Mouse (Mus musculus): ENCODE data around the gene Cpxm2. TPM values are rescaled to one million over a fixed set of nuclear protein-coding genes. Genes with fewer than 3 reads are reported as not detected.

Cpxm2 gene
- polyA plus RNA-seq, 2 experiments, result 0.04 TPM; not detected in 1

DNA sequence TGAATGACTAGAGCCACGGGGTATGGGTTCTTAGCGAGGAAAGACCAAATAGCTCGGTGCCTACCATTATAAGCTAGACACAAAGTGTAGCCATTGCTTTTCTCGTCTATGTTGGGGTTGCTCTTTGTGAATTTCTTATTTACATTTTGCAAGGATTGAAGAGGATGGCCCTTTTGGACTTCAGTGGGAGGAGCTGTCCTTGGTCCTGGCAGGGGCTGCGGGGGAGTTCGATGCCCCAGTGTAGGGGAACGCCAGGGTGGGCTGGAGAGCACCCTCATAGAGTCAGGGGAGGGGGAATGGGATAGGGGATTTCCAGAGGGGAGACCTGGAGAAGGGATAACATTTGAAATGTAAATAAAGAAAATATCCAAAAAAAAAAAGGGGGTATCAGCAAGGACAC lies 94.4 kb downstream of the Cpxm2 start:
- 59% methylated on average over 7 of the region's 7 CpGs for WGBS (ENCODE audit: insufficient replicate concordance)
- no peak for ATAC-seq (ENCODE audit: insufficient read depth)
- no peak overlapping the region for H3K9ac ChIP-seq (replicated peaks)
- TF ChIP-seq CTCF (IDR thresholded peaks at IDR 0.05; ENCODE audit: low read depth) (no peak), EP300 (IDR thresholded peaks at IDR 0.05; ENCODE audit: low read depth) (no peak)
- no peak for DNase-seq (ENCODE audit: low read depth in 3 of 3, low spot score in 3 of 3)
- no peaks in the 10 kb centered on the region for H3K4me1 ChIP-seq (replicated peaks; ENCODE audit: control insufficient read depth in 2 of 2, insufficient read depth in 2 of 2, low read length in 1 of 2)
- no peak overlapping the region for H3K27ac ChIP-seq
- no peaks in the 10 kb centered on the region for H3K27me3 ChIP-seq (ENCODE audit: control insufficient read depth, insufficient read depth, low read length)
- no peak overlapping the region for H3K4me2 ChIP-seq (ENCODE audit: low read depth)
- H3K9me3 ChIP-seq (ENCODE audit: control insufficient read depth, low read length), result no peaks in the 10 kb centered on the region
- no peak overlapping the region for H3K4me3 ChIP-seq (ENCODE audit: insufficient read depth in 1 of 2, low read depth in 2 of 2, low read length in 2 of 2)
- no peaks in the 10 kb centered on the region for H3K36me3 ChIP-seq (replicated peaks; ENCODE audit: control insufficient read depth, insufficient read depth, low read depth)

DNA sequence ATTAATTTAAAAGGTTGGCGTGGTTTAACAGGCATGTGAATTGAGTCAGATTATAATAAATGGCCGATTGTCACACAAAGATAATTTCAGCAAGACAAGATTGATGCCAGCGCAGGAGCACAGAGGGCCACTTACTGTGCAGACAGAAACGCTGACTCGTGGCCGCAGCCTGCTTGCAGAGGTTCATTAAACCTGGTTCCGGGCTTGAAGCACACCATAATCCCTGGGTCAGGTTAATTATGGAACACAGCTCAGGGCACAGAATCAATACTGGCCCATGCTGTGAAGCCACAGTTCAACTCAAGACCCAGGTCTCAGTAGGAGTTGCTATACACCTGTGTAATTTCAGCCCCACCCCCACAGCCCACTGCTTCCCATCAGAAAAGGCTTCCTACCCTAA lies 98.0 kb downstream of the Cpxm2 start:
- WGBS (ENCODE audit: insufficient replicate concordance), result 68% methylated on average over 7 of the region's 7 CpGs
- no peak overlapping the region for H3K4me2 ChIP-seq (ENCODE audit: low read depth)
- no peak for TF ChIP-seq EP300 (IDR thresholded peaks at IDR 0.05; ENCODE audit: low read depth)
- no peak for TF ChIP-seq CTCF (IDR thresholded peaks at IDR 0.05; ENCODE audit: low read depth)

DNA sequence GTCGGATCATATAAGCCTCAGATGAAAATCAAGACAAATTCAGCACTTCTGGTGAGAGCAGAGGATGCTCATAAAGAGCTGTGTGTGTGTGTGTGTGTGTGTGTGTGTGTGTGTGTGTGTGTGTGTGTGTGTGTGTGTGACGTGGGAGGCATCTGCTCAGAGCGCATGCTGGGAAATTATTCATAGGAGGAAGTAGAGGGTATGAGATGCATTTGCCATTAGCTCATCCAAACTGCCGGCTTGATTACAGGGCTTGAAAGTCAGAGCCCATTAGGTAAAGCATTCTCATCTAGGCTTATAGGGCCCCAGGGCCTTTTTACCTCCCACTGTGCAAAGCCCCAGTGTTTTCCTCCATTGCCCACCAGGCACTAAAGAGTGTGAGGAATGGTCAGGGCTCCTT lies 107.9 kb downstream of the Cpxm2 start:
- H3K9me3 ChIP-seq (ENCODE audit: control insufficient read depth, low read length), result no peaks in the 10 kb centered on the region
- ATAC-seq (ENCODE audit: insufficient read depth) (no peak), DNase-seq (ENCODE audit: low read depth in 3 of 3, low spot score in 3 of 3) (no peak)
- no peak overlapping the region for H3K4me2 ChIP-seq (ENCODE audit: low read depth)
- H3K36me3 ChIP-seq (replicated peaks; ENCODE audit: control insufficient read depth, insufficient read depth, low read depth), result no peaks in the 10 kb centered on the region
- no peak for TF ChIP-seq EP300 (IDR thresholded peaks at IDR 0.05; ENCODE audit: low read depth)
- no peak for TF ChIP-seq CTCF (IDR thresholded peaks at IDR 0.05; ENCODE audit: low read depth)
- no peaks in the 10 kb centered on the region for H3K4me1 ChIP-seq (replicated peaks; ENCODE audit: control insufficient read depth in 2 of 2, insufficient read depth in 2 of 2, low read length in 1 of 2)
- H3K27me3 ChIP-seq (ENCODE audit: control insufficient read depth, insufficient read depth, low read length), result no peaks in the 10 kb centered on the region
- WGBS (ENCODE audit: insufficient replicate concordance), result 57% methylated on average over 4 of the region's 4 CpGs
- H3K4me3 ChIP-seq (ENCODE audit: insufficient read depth in 1 of 2, low read depth in 2 of 2, low read length in 2 of 2), result no peak overlapping the region
- H3K9ac ChIP-seq (replicated peaks), result no peak overlapping the region
- H3K27ac ChIP-seq, result no peak overlapping the region

More for the DNA sequence above, 98.0 kb downstream of the Cpxm2 start:
- Histone ChIP-seq H3K9ac (replicated peaks) (no peak overlapping the region), H3K27me3 (ENCODE audit: control insufficient read depth, insufficient read depth, low read length) (no peaks in the 10 kb centered on the region), H3K9me3 (ENCODE audit: control insufficient read depth, low read length) (no peaks in the 10 kb centered on the region), H3K27ac (no peak overlapping the region), H3K4me3 (ENCODE audit: insufficient read depth in 1 of 2, low read depth in 2 of 2, low read length in 2 of 2) (no peak overlapping the region), H3K4me1 (replicated peaks; ENCODE audit: control insufficient read depth in 2 of 2, insufficient read depth in 2 of 2, low read length in 1 of 2) (no peaks in the 10 kb centered on the region), H3K36me3 (replicated peaks; ENCODE audit: control insufficient read depth, insufficient read depth, low read depth) (no peaks in the 10 kb centered on the region)
- ATAC-seq (ENCODE audit: insufficient read depth) (no peak), DNase-seq (ENCODE audit: low read depth in 3 of 3, low spot score in 3 of 3) (no peak)

DNA sequence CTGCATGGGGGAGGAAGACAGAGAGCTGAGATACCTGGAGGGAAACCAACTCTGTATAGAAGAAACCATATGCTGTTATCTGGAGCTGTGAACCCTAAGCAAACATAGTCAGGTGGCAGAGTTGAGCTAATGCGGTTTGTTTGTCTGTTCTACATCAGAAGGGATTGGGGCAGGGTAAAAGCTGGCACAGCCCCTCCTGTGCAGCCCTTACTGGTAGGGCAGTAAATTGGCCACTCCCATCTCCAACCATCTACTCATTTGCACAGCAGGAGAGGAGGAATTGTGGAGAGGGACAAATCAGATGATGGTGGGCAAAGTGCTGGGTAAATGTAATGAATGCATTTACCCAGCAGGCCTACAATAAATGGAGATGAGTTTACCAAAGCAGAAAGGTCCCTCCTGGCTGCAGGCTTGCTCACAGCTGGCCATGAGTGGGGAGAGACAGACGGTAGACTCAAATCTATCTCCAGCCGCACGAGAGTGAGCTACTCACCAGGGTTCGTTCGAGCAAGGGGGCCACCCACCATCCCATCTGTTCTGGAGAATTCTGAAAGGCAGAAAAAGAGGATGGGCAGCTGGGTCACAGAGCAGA lies 122.5 kb downstream of the Cpxm2 start:
- ATAC-seq (ENCODE audit: insufficient read depth) (no peak), DNase-seq (ENCODE audit: low read depth in 3 of 3, low spot score in 3 of 3) (no peak)
- no peak for TF ChIP-seq CTCF (IDR thresholded peaks at IDR 0.05; ENCODE audit: low read depth)
- TF ChIP-seq EP300 (IDR thresholded peaks at IDR 0.05; ENCODE audit: low read depth), result no peak
- H3K4me1 ChIP-seq (replicated peaks; ENCODE audit: control insufficient read depth in 2 of 2, insufficient read depth in 2 of 2, low read length in 1 of 2), result no peaks in the 10 kb centered on the region
- H3K9me3 ChIP-seq (ENCODE audit: control insufficient read depth, low read length), result no peaks in the 10 kb centered on the region
- H3K27me3 ChIP-seq (ENCODE audit: control insufficient read depth, insufficient read depth, low read length), result no peaks in the 10 kb centered on the region
- H3K27ac ChIP-seq, result no peak overlapping the region
- WGBS (ENCODE audit: insufficient replicate concordance), result 51% methylated on average over 6 of the region's 6 CpGs
- H3K9ac ChIP-seq (replicated peaks), result no peak overlapping the region
- H3K4me2 ChIP-seq (ENCODE audit: low read depth), result no peak overlapping the region
- no peaks in the 10 kb centered on the region for H3K36me3 ChIP-seq (replicated peaks; ENCODE audit: control insufficient read depth, insufficient read depth, low read depth)
- no peak overlapping the region for H3K4me3 ChIP-seq (ENCODE audit: insufficient read depth in 1 of 2, low read depth in 2 of 2, low read length in 2 of 2)

GRCm38 (mm10) chr7:132026671-132027070 lies 127.9 kb downstream of the Cpxm2 start:
- H3K9ac ChIP-seq (replicated peaks), result no peak overlapping the region
- no peaks in the 10 kb centered on the region for H3K36me3 ChIP-seq (replicated peaks; ENCODE audit: control insufficient read depth, insufficient read depth, low read depth)
- H3K27me3 ChIP-seq (ENCODE audit: control insufficient read depth, insufficient read depth, low read length), result no peaks in the 10 kb centered on the region
- WGBS (ENCODE audit: insufficient replicate concordance), result 52% methylated on average over 6 of the region's 6 CpGs
- no peaks in the 10 kb centered on the region for H3K4me1 ChIP-seq (replicated peaks; ENCODE audit: control insufficient read depth in 2 of 2, insufficient read depth in 2 of 2, low read length in 1 of 2)
- no peak overlapping the region for H3K4me2 ChIP-seq (ENCODE audit: low read depth)
- no peak for ATAC-seq (ENCODE audit: insufficient read depth)
- TF ChIP-seq EP300 (IDR thresholded peaks at IDR 0.05; ENCODE audit: low read depth) (no peak), CTCF (IDR thresholded peaks at IDR 0.05; ENCODE audit: low read depth) (no peak)
- DNase-seq (ENCODE audit: low read depth in 3 of 3, low spot score in 3 of 3), result no peak
- H3K27ac ChIP-seq, result no peak overlapping the region
- H3K4me3 ChIP-seq (ENCODE audit: insufficient read depth in 1 of 2, low read depth in 2 of 2, low read length in 2 of 2), result no peak overlapping the region
- H3K9me3 ChIP-seq (ENCODE audit: control insufficient read depth, low read length), result no peaks in the 10 kb centered on the region
